Mouse (Mus musculus) myocyte (in vitro differentiated cells): ENCODE measurements around the gene Atoh8. TPM values are rescaled to one million over a fixed set of nuclear protein-coding genes. Genes with fewer than 3 reads are reported as not detected.
A peak's percentile ranks its signal among the peaks of the same experiment; 100 is the strongest.

Experiments
- H3K27me3 ChIP-seq: one replicate; pipeline ENCODE4 v1.6.1; 2011; ENCODE audit not compliant: control insufficient read depth, insufficient read depth, insufficient read length
- H3K36me3 ChIP-seq: one replicate; pipeline ENCODE4 v1.6.1; 2011; ENCODE audit not compliant: control insufficient read depth, insufficient read depth
- H3K4me2 ChIP-seq: one replicate; pipeline ENCODE4 v1.6.1; 2011; ENCODE audit warnings: low read depth, control low read depth
- H3K4me3 ChIP-seq: one replicate; pipeline ENCODE4 v1.5.1; 2011; ENCODE audit warnings: mild to moderate bottlenecking, control low read depth, moderate library complexity
- H3K79me2 ChIP-seq: one replicate; pipeline ENCODE4 v1.6.1; 2011; ENCODE audit not compliant: control insufficient read depth, insufficient read depth
- H3ac ChIP-seq: one replicate; pipeline ENCODE4 v1.6.1; 2011; ENCODE audit not compliant: control insufficient read depth, insufficient read length
- CEBPB ChIP-seq: IDR thresholded peaks from 2 replicates; pipeline ENCODE4 v1.6.1; 2011; ENCODE audit warnings: mild to moderate bottlenecking, moderate library complexity; ENCODE audit not compliant: poor library complexity, insufficient read depth, severe bottlenecking
- E2F4 ChIP-seq: IDR thresholded peaks from one replicate; pipeline ENCODE4 v1.6.1; 2011; ENCODE audit warnings: mild to moderate bottlenecking, control low read depth, moderate library complexity; ENCODE audit not compliant: insufficient read depth
- MAX ChIP-seq: IDR thresholded peaks from one replicate; pipeline ENCODE4 v1.6.1; 2011; ENCODE audit warnings: low read depth, mild to moderate bottlenecking, control low read depth
- MYOD1 ChIP-seq, 3 experiments: IDR thresholded peaks; one replicate each; pipeline ENCODE4 v1.6.1; 2011; ENCODE audit warnings: control low read depth in 2 of 3, low read depth in 2 of 3, mild to moderate bottlenecking in 2 of 3, moderate library complexity in 1 of 3; ENCODE audit not compliant: insufficient read length in 2 of 3, control insufficient read depth in 1 of 3
- MYOG ChIP-seq, 3 experiments: IDR thresholded peaks; one replicate each; pipeline ENCODE4 v1.6.1; 2011; ENCODE audit warnings: control low read depth in 2 of 3, low read depth in 2 of 3, mild to moderate bottlenecking in 2 of 3; ENCODE audit not compliant: insufficient read length in 2 of 3, control insufficient read depth in 1 of 3, insufficient read depth in 1 of 3
- POLR2A ChIP-seq: IDR thresholded peaks from one replicate; pipeline ENCODE4 v1.6.1; 2011; ENCODE audit warnings: low read depth, mild to moderate bottlenecking, control low read depth, moderate library complexity; ENCODE audit not compliant: insufficient read length
- POLR2AphosphoS2 ChIP-seq: IDR thresholded peaks from one replicate; pipeline ENCODE4 v1.6.1; 2011; ENCODE audit warnings: low read depth, control low read depth; ENCODE audit not compliant: insufficient read length
- REST ChIP-seq: IDR thresholded peaks from one replicate; pipeline ENCODE4 v1.6.1; 2011; ENCODE audit warnings: mild to moderate bottlenecking, control low read depth, moderate library complexity; ENCODE audit not compliant: insufficient read depth, insufficient read length
- SRF ChIP-seq: IDR thresholded peaks from one replicate; pipeline ENCODE4 v1.6.1; 2011; ENCODE audit warnings: low read depth; ENCODE audit not compliant: control insufficient read depth, insufficient read length
- TCF12 ChIP-seq: IDR thresholded peaks from one replicate; pipeline ENCODE4 v1.6.1; 2011; ENCODE audit warnings: mild to moderate bottlenecking, control low read depth; ENCODE audit not compliant: poor library complexity, insufficient read depth, severe bottlenecking
- TCF3 ChIP-seq: IDR thresholded peaks from one replicate; pipeline ENCODE4 v1.6.1; 2011; ENCODE audit warnings: low read depth, control low read depth; ENCODE audit not compliant: insufficient read length
- USF1 ChIP-seq: IDR thresholded peaks from one replicate; pipeline ENCODE4 v1.6.1; 2011; ENCODE audit warnings: low read depth, mild to moderate bottlenecking, control low read depth, moderate library complexity
- polyA plus RNA-seq: library from polyadenylated mRNA; unstranded; fragments of >200 nt; fragmentation: generic; extraction: Trizol; gene quantifications from one replicate; pipeline ENCODE4 v1.2.1, GENCODE M21; 2012; ENCODE audit warnings: missing spikeins

Atoh8 gene
- polyA plus RNA-seq, 1 experiment, result 2.1 TPM

DNA sequence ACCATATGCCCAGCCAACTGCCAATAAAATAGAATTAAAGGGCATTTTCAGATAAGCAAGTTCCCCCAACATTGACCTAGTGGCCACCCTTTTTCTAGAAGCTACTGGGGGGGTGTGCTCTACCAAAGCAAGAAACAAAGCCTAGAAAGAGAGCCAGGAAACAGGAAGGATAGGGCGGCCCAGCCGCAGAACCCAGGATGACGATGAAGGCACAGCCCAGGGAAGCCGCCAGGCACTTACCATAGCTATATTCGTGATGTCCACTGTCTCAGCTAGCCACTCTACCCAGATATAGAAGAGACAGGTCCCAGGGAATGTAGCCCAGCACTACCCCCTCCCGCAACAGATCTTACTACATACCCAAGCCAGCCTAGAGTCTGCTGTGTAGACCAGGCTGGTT lies 30.3 kb upstream of the Atoh8 start:
- no peak overlapping the region for H3K4me2 ChIP-seq
- H3K36me3 ChIP-seq, result no peaks in the 10 kb centered on the region
- H3K4me3 ChIP-seq, result no peak overlapping the region
- TF ChIP-seq POLR2AphosphoS2 (no peak), CEBPB (no peak), USF1 (no peak), REST (no peak), SRF (no peak), MYOD1 (IDR thresholded peaks at IDR 0.05; ENCODE audit: control insufficient read depth in 1 of 3, insufficient read length in 2 of 3, low read depth in 2 of 3) (no peak), POLR2A (no peak), TCF3 (no peak), MYOG (IDR thresholded peaks at IDR 0.05; ENCODE audit: control insufficient read depth in 1 of 3, insufficient read depth in 1 of 3, insufficient read length in 2 of 3, low read depth in 2 of 3) (no peak), E2F4 (no peak), TCF12 (no peak), MAX (no peak)
- no peaks in the 10 kb centered on the region for H3K27me3 ChIP-seq
- no peaks in the 10 kb centered on the region for H3K79me2 ChIP-seq
- H3ac ChIP-seq, result no peak overlapping the region

DNA sequence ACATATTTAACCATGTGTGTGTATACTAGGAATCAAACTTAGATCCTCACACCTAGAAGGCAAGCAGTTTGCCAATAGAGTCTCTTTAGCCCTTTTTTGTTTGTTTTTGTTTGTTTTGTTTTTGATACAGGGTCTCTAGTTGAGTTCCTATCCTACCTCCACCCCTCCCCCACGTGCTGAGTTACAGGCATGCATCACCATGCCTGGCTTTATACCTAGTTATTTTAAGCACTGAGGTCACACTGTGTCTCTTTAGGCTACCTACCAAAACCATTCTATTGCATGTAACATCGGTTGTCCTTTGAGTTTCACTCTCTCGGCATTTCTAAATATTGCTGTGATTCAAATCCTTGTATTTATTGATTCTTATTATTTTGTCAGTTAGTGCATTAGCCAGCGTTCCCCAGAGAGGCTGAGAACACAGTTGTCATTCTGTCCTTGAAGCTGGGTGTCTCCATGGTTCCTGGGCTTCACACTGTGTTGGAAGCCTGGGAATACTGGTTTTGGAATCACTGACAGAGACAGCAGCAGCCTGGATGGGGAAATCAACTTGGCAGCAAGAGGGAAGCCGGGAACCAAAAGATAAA lies 28.4 kb upstream of the Atoh8 start:
- peak overlapping the region; percentile 59 for H3K4me2 ChIP-seq

DNA sequence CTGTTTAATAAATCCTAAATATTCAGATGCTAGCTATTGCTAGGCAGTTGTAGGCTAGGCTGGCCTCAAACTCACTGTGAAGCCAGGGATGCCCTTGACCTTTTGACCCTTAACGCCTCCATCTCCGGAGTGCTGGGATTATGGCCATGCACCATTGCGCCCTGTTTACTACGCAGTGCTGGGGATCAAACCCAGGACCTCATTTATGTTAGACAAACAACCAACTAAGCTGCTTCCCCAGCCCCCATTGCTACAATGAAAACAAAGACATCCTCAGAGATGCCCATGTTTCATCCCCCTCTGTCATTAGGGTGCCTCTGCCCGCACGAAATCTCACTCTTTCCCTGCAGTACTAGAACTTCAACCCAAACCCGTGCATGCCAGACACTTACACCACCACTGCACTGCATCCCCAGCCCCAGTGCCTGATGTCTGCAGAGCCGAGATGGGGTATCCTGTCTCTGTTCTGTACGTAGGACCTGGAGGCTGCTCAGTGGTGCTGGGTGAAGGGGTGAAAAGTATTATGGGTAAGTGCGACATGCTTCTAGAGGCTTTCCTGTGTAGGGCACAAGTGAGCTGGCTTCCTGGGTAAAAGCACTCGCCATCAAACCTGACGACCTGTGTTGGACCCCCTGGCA lies 26.4 kb upstream of the Atoh8 start:
- TF ChIP-seq POLR2AphosphoS2 (no peak), TCF12 (no peak), REST (no peak), TCF3 (no peak), POLR2A (no peak), USF1 (no peak), MYOD1 (IDR thresholded peaks at IDR 0.05; ENCODE audit: control insufficient read depth in 1 of 3, insufficient read length in 2 of 3, low read depth in 2 of 3) (no peak), MAX (no peak), E2F4 (no peak), SRF (no peak), MYOG (IDR thresholded peaks at IDR 0.05; ENCODE audit: control insufficient read depth in 1 of 3, insufficient read depth in 1 of 3, insufficient read length in 2 of 3, low read depth in 2 of 3) (no peak), CEBPB (no peak)

More for the DNA sequence above, 28.4 kb upstream of the Atoh8 start:
- TF ChIP-seq MAX (no peak), TCF12 (no peak), USF1 (no peak), POLR2AphosphoS2 (no peak), SRF (no peak), MYOG (IDR thresholded peaks at IDR 0.05; ENCODE audit: control insufficient read depth in 1 of 3, insufficient read depth in 1 of 3, insufficient read length in 2 of 3, low read depth in 2 of 3) (no peak), E2F4 (no peak), REST (no peak), TCF3 (no peak), POLR2A (no peak), CEBPB (no peak), MYOD1 (IDR thresholded peaks at IDR 0.05; ENCODE audit: control insufficient read depth in 1 of 3, insufficient read length in 2 of 3, low read depth in 2 of 3) (no peak)
- H3K27me3 ChIP-seq, result no peaks in the 10 kb centered on the region
- H3ac ChIP-seq, result no peak overlapping the region
- no peaks in the 10 kb centered on the region for H3K79me2 ChIP-seq
- no peaks in the 10 kb centered on the region for H3K36me3 ChIP-seq
- no peak overlapping the region for H3K4me3 ChIP-seq

GRCm38 (mm10) chr6:72260981-72261682 lies 25.8 kb upstream of the Atoh8 start:
- Histone ChIP-seq H3K79me2 (no peaks in the 10 kb centered on the region), H3K4me3 (no peak overlapping the region), H3K4me2 (no peak overlapping the region), H3ac (no peak overlapping the region), H3K27me3 (no peaks in the 10 kb centered on the region), H3K36me3 (no peaks in the 10 kb centered on the region)
- TF ChIP-seq POLR2A (no peak), SRF (no peak), USF1 (no peak), MYOG (IDR thresholded peaks at IDR 0.05; ENCODE audit: control insufficient read depth in 1 of 3, insufficient read depth in 1 of 3, insufficient read length in 2 of 3, low read depth in 2 of 3) (peak in 1 of 3 experiments; percentile 27), REST (no peak)

More for the DNA sequence above, 26.4 kb upstream of the Atoh8 start:
- H3ac ChIP-seq, result no peak overlapping the region
- no peaks in the 10 kb centered on the region for H3K36me3 ChIP-seq
- H3K4me3 ChIP-seq, result no peak overlapping the region
- H3K79me2 ChIP-seq, result no peaks in the 10 kb centered on the region
- no peak overlapping the region for H3K4me2 ChIP-seq
- no peaks in the 10 kb centered on the region for H3K27me3 ChIP-seq
